In the genomic region with DNA sequence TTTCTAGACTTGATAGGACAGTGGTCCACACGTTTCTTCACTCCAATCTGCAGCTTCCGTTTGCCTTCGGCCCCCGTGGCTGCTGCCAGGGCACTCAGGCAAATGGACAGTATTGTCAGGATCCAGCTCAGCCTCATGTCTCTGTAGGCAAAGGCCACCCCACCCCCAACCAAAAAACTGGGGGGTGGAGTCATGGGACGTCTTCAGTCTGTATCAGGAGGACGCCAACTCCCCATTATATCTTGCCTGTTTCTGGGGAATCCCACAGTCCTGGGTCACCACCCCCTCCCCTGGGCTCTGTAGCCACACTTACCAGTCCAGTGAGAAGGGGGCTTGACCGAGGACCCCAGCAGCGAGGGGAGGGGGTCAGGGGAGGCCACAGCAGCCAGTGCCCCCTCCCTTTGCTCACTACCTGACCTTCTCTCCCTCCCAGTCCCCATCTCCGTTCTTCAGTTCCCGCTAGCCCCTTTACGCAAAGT, we compare ENCODE assay signal across 7 mouse cellular contexts. TPM values are rescaled to one million over a fixed set of nuclear protein-coding genes. Genes with fewer than 3 reads are reported as not detected.
DNase-seq lines count a peak whose midpoint lies in the region; ATAC-seq and TF ChIP-seq lines count a peak whose summit lies in the region.

No protein-coding gene starts in this region.

- H3K27me3 ChIP-seq in lung, embryonic 15.5 days: no peaks in the 10 kb centered on the region
- no peaks in the 10 kb centered on the region for H3K27me3 ChIP-seq in intestine, postnatal 0 days (replicated peaks; ENCODE audit: control insufficient read depth, insufficient read depth, low read length)
- H3K27me3 ChIP-seq in liver, postnatal 0 days (ENCODE audit: insufficient read depth, low read length): no peaks in the 10 kb centered on the region
- no peaks in the 10 kb centered on the region for H3K27me3 ChIP-seq in thymus, adult 2 months (ENCODE audit: control insufficient read depth, insufficient read depth, low read length)

- peaks cover 37% of the 10 kb centered on the region for H3K36me3 ChIP-seq in lung, embryonic 15.5 days
- H3K36me3 ChIP-seq in intestine, postnatal 0 days (ENCODE audit: control insufficient read depth, insufficient read depth): peaks cover 10% of the 10 kb centered on the region; the same call in 1 of the 2 replicates
- peaks cover 17% of the 10 kb centered on the region for H3K36me3 ChIP-seq in liver, postnatal 0 days (replicated peaks; ENCODE audit: insufficient read depth, low read length)
- peaks cover 6% of the 10 kb centered on the region; the same call in 1 of the 2 replicates for H3K36me3 ChIP-seq in thymus, adult 2 months (ENCODE audit: control insufficient read depth, insufficient read depth, low read length)

- H3K4me3 ChIP-seq in lung, embryonic 15.5 days: peak overlapping the region; percentile 82
- H3K4me3 ChIP-seq in embryonic fibroblast, embryonic 13.5 days (ENCODE audit: insufficient read depth, low read length): peak overlapping the region; percentile 44
- H3K4me3 ChIP-seq in intestine, postnatal 0 days (ENCODE audit: low read depth, low read length): peak overlapping the region; percentile 72
- peak overlapping the region; percentile 75 for H3K4me3 ChIP-seq in liver, postnatal 0 days (ENCODE audit: low read depth, low read length)
- H3K4me3 ChIP-seq in thymus, adult 2 months (ENCODE audit: control insufficient read depth, insufficient read depth, low read length): peak overlapping the region; percentile 48

- no peak for TF ChIP-seq CTCF in embryonic fibroblast, embryonic 13.5 days (IDR thresholded peaks at IDR 0.05; ENCODE audit: borderline replicate concordance, insufficient read depth, low read length)
- TF ChIP-seq CTCF in intestine, postnatal 0 days (IDR thresholded peaks at IDR 0.05; ENCODE audit: low read depth): no peak
- no peak for TF ChIP-seq CTCF in liver, postnatal 0 days (IDR thresholded peaks at IDR 0.05; ENCODE audit: low read depth)
- TF ChIP-seq CTCF in thymus, adult 2 months (IDR thresholded peaks at IDR 0.05; ENCODE audit: borderline replicate concordance, control insufficient read depth, extremely low read depth, insufficient read depth, low read length, poor library complexity): no peak

- H3K4me2 ChIP-seq in lung, embryonic 15.5 days: peak overlapping the region; percentile 78
- H3K4me2 ChIP-seq in intestine, postnatal 0 days (replicated peaks; ENCODE audit: low read depth): peak overlapping the region; percentile 75
- H3K4me2 ChIP-seq in liver, postnatal 0 days (ENCODE audit: low read depth, low read length): peak overlapping the region; percentile 95

- peak overlapping the region; percentile 56 for H3K9ac ChIP-seq in lung, embryonic 15.5 days
- peak overlapping the region; percentile 71 for H3K9ac ChIP-seq in intestine, postnatal 0 days (ENCODE audit: low read depth, low read length)
- peak overlapping the region; percentile 68 for H3K9ac ChIP-seq in liver, postnatal 0 days (replicated peaks)

- H3K27ac ChIP-seq in lung, embryonic 15.5 days: peak overlapping the region; percentile 95
- H3K27ac ChIP-seq in embryonic fibroblast, embryonic 13.5 days (ENCODE audit: insufficient read depth, low read length): peak overlapping the region; percentile 21
- peak overlapping the region; percentile 57 for H3K27ac ChIP-seq in intestine, postnatal 0 days (ENCODE audit: low read depth, low read length)
- H3K27ac ChIP-seq in liver, postnatal 0 days (ENCODE audit: low read depth): peak overlapping the region; percentile 93
- peak overlapping the region; percentile 1; the same call in 1 of the 2 replicates for H3K27ac ChIP-seq in thymus, adult 2 months (ENCODE audit: control insufficient read depth, insufficient read depth, low read length)

- H3K4me1 ChIP-seq in lung, embryonic 15.5 days: peaks cover 42% of the 10 kb centered on the region
- H3K4me1 ChIP-seq in embryonic fibroblast, embryonic 13.5 days (ENCODE audit: control insufficient read depth, insufficient read depth, low read length): peaks cover 9% of the 10 kb centered on the region
- no peaks in the 10 kb centered on the region for H3K4me1 ChIP-seq in intestine, postnatal 0 days (replicated peaks; ENCODE audit: control insufficient read depth, insufficient read depth, low read length)
- peaks cover 41% of the 10 kb centered on the region for H3K4me1 ChIP-seq in liver, postnatal 0 days (ENCODE audit: insufficient read depth)
- peaks cover 29% of the 10 kb centered on the region for H3K4me1 ChIP-seq in thymus, adult 2 months (replicated peaks; ENCODE audit: control insufficient read depth, insufficient read depth, low read length)

- no peaks in the 10 kb centered on the region for H3K9me3 ChIP-seq in lung, embryonic 15.5 days
- no peaks in the 10 kb centered on the region for H3K9me3 ChIP-seq in intestine, postnatal 0 days (ENCODE audit: control insufficient read depth)
- no peaks in the 10 kb centered on the region for H3K9me3 ChIP-seq in liver, postnatal 0 days (ENCODE audit: low read length)

- ATAC-seq in lung, embryonic 15.5 days (ENCODE audit: borderline replicate concordance, extremely low read depth, low FRiP score, low TSS enrichment): no peak
- ATAC-seq in intestine, postnatal 0 days: no peak
- ATAC-seq in liver, postnatal 0 days: no peak

- DNase-seq in lung, postnatal 25 days (ENCODE audit: low spot score): no peak
- DNase-seq in adrenal gland, postnatal 10 days: peak; percentile 64
- DNase-seq in liver, postnatal 0 days: peak; percentile 59
- DNase-seq in thymus, adult 2 months: peak; percentile 54

- WGBS in lung, embryonic 15.5 days: 5% methylated on average over 11 of the region's 11 CpGs
- WGBS in intestine, postnatal 0 days: 4% methylated on average over 11 of the region's 11 CpGs
- WGBS in liver, postnatal 0 days (ENCODE audit: insufficient replicate concordance): 9% methylated on average over 11 of the region's 11 CpGs
- 31% methylated on average over 11 of the region's 11 CpGs for WGBS in thymus, adult 2 months

- TF ChIP-seq POLR2A in embryonic fibroblast, embryonic 13.5 days (IDR thresholded peaks at IDR 0.05; ENCODE audit: low read depth, low read length): peak; percentile 22; the same call in 1 of the 2 replicates
- no peak for TF ChIP-seq POLR2A in thymus, adult 2 months (IDR thresholded peaks at IDR 0.05; ENCODE audit: control insufficient read depth, extremely low read depth, insufficient read depth, low read length, poor library complexity)

- no peak for TF ChIP-seq EP300 in liver, postnatal 0 days (IDR thresholded peaks at IDR 0.05; ENCODE audit: low read depth)

RNA-seq across cellular contexts. Expression of gene Fkbp2, which starts 1.3 kb away (rescaled TPM):
- 121 and 126 TPM in 2 replicates for polyA plus RNA-seq in lung, embryonic 15.5 days (2015; fragmentation: Nextera tagmentation; extraction: Ambion mirVana)
- total RNA-seq in adrenal gland, postnatal 10 days (2021): 10 to 100 TPM; 70.7 to 71.4 TPM
- polyA plus RNA-seq in embryonic fibroblast, embryonic 13.5 days (2011; ENCODE audit: insufficient read length, low read depth, missing spikeins): 35.9 and 37.0 TPM in 2 replicates
- polyA plus RNA-seq in intestine, postnatal 0 days (2015; fragmentation: Nextera tagmentation; extraction: Ambion mirVana): 135 and 142 TPM in 2 replicates
- polyA plus RNA-seq in liver, postnatal 0 days (2015; fragmentation: Nextera tagmentation; extraction: Ambion mirVana): 78.5 and 79.0 TPM in 2 replicates
- polyA plus RNA-seq in thymus, adult 2 months (2012; rRNA removed): 33.2 and 39.4 TPM in 2 replicates

RNA-seq across cellular contexts. Expression of gene Plcb3, which starts 2.8 kb away (rescaled TPM):
- polyA plus RNA-seq in lung, embryonic 15.5 days (2015; fragmentation: Nextera tagmentation; extraction: Ambion mirVana): 53.5 and 53.9 TPM in 2 replicates
- 10 to 100 TPM; 45.7 to 63.5 TPM for total RNA-seq in adrenal gland, postnatal 10 days (2021)
- 56.2 and 69.3 TPM in 2 replicates for polyA plus RNA-seq in embryonic fibroblast, embryonic 13.5 days (2011; ENCODE audit: insufficient read length, low read depth, missing spikeins)
- polyA plus RNA-seq in intestine, postnatal 0 days (2015; fragmentation: Nextera tagmentation; extraction: Ambion mirVana): 107 and 123 TPM in 2 replicates
- polyA plus RNA-seq in liver, postnatal 0 days (2015; fragmentation: Nextera tagmentation; extraction: Ambion mirVana): 3.5 and 3.6 TPM in 2 replicates
- polyA plus RNA-seq in thymus, adult 2 months (2012; rRNA removed): 27.2 and 35.5 TPM in 2 replicates

RNA-seq across cellular contexts. Expression of gene Ppp1r14b, which starts 4.3 kb away (rescaled TPM):
- 141 and 160 TPM in 2 replicates for polyA plus RNA-seq in lung, embryonic 15.5 days (2015; fragmentation: Nextera tagmentation; extraction: Ambion mirVana)
- 100 to 1,000 TPM; 289 to 333 TPM for total RNA-seq in adrenal gland, postnatal 10 days (2021)
- 161 and 202 TPM in 2 replicates for polyA plus RNA-seq in embryonic fibroblast, embryonic 13.5 days (2011; ENCODE audit: insufficient read length, low read depth, missing spikeins)
- 102 and 105 TPM in 2 replicates for polyA plus RNA-seq in intestine, postnatal 0 days (2015; fragmentation: Nextera tagmentation; extraction: Ambion mirVana)
- polyA plus RNA-seq in liver, postnatal 0 days (2015; fragmentation: Nextera tagmentation; extraction: Ambion mirVana): 48.3 and 57.2 TPM in 2 replicates
- 337 and 340 TPM in 2 replicates for polyA plus RNA-seq in thymus, adult 2 months (2012; rRNA removed)

RNA-seq across cellular contexts. Expression of gene Vegfb, which starts 8.4 kb away (rescaled TPM):
- polyA plus RNA-seq in lung, embryonic 15.5 days (2015; fragmentation: Nextera tagmentation; extraction: Ambion mirVana): 42.9 and 48.7 TPM in 2 replicates
- 100 to 1,000 TPM; 110 to 139 TPM for total RNA-seq in adrenal gland, postnatal 10 days (2021)
- 24.5 and 29.6 TPM in 2 replicates for polyA plus RNA-seq in embryonic fibroblast, embryonic 13.5 days (2011; ENCODE audit: insufficient read length, low read depth, missing spikeins)
- 23.2 and 25.2 TPM in 2 replicates for polyA plus RNA-seq in intestine, postnatal 0 days (2015; fragmentation: Nextera tagmentation; extraction: Ambion mirVana)
- polyA plus RNA-seq in liver, postnatal 0 days (2015; fragmentation: Nextera tagmentation; extraction: Ambion mirVana): 11.9 and 13.7 TPM in 2 replicates
- 38.4 and 38.8 TPM in 2 replicates for polyA plus RNA-seq in thymus, adult 2 months (2012; rRNA removed)

RNA-seq across cellular contexts. Expression of gene Dnajc4, which starts 13.3 kb away (rescaled TPM):
- polyA plus RNA-seq in lung, embryonic 15.5 days (2015; fragmentation: Nextera tagmentation; extraction: Ambion mirVana): 23.5 and 23.9 TPM in 2 replicates
- 10 to 100 TPM; 46.0 to 58.5 TPM for total RNA-seq in adrenal gland, postnatal 10 days (2021)
- 15.0 and 22.2 TPM in 2 replicates for polyA plus RNA-seq in embryonic fibroblast, embryonic 13.5 days (2011; ENCODE audit: insufficient read length, low read depth, missing spikeins)
- 32.3 and 35.1 TPM in 2 replicates for polyA plus RNA-seq in intestine, postnatal 0 days (2015; fragmentation: Nextera tagmentation; extraction: Ambion mirVana)
- 10.9 and 11.2 TPM in 2 replicates for polyA plus RNA-seq in liver, postnatal 0 days (2015; fragmentation: Nextera tagmentation; extraction: Ambion mirVana)
- polyA plus RNA-seq in thymus, adult 2 months (2012; rRNA removed): 28.0 and 31.6 TPM in 2 replicates

Comparison
In these comparisons a context has a peak if more than half of its experiments do, and no peak if none do; other contexts are left out.
1. H3K27ac ChIP-seq: peak in every context shown above with its lines; median percentile 95 in lung, embryonic 15.5 days; 93 in liver, postnatal 0 days; 57 in intestine, postnatal 0 days; 21 in embryonic fibroblast, embryonic 13.5 days; 1 in thymus, adult 2 months.